Mouse (Mus musculus) MEL (cell line): ENCODE results near the gene Disp1. TPM values are rescaled to one million over a fixed set of nuclear protein-coding genes. Genes with fewer than 3 reads are reported as not detected.

ENCODE experiments used
- DNase-seq: peaks from one replicate; pipeline ENCODE4 v3.0.0; 2011; ENCODE audit warnings: low read depth, low spot score
- H3K27ac ChIP-seq: 2 replicates; pipeline ENCODE4 v1.5.1; 2012; ENCODE audit warnings: low read depth, mild to moderate bottlenecking, control low read depth, low read length, moderate library complexity; ENCODE audit not compliant: control insufficient read depth
- H3K27me3 ChIP-seq, 2 experiments: fragments of 150-350 bp in 1 of 2; sonication (generic) in 1 of 2; 2 replicates each; pipeline ENCODE4 v1.6.1; 2012; ENCODE audit warnings: low read length in 2 of 2, mild to moderate bottlenecking in 2 of 2, improper control_type of control experiment in 1 of 2, moderate library complexity in 1 of 2; ENCODE audit not compliant: insufficient read depth in 2 of 2, control insufficient read depth in 1 of 2
- H3K36me3 ChIP-seq, 2 experiments: 2 replicates each; pipeline ENCODE4 v1.6.1; 2012 to 2014; ENCODE audit warnings: low read length in 2 of 2, improper control_type of control experiment in 1 of 2, inconsistent platforms in 1 of 2, mild to moderate bottlenecking in 1 of 2; ENCODE audit not compliant: insufficient read depth in 2 of 2, control insufficient read depth in 1 of 2
- H3K4me1 ChIP-seq, 2 experiments: fragments of 150-350 bp in 1 of 2; sonication (generic) in 1 of 2; 2 replicates each; pipeline ENCODE4 v1.6.1; 2012; ENCODE audit warnings: low read length in 2 of 2, improper control_type of control experiment in 1 of 2, mild to moderate bottlenecking in 1 of 2; ENCODE audit not compliant: insufficient read depth in 2 of 2, control insufficient read depth in 1 of 2
- H3K4me3 ChIP-seq, 2 experiments: fragments of 150-350 bp in 1 of 2; sonication (generic) in 1 of 2; 2 replicates each; pipeline ENCODE4 v1.5.1; 2012; ENCODE audit warnings: low read depth in 2 of 2, low read length in 2 of 2, mild to moderate bottlenecking in 2 of 2, moderate library complexity in 2 of 2, control low read depth in 1 of 2, improper control_type of control experiment in 1 of 2; ENCODE audit not compliant: control insufficient read depth in 1 of 2, insufficient read depth in 1 of 2
- H3K79me2 ChIP-seq: 2 replicates; pipeline ENCODE4 v1.6.1; 2012; ENCODE audit warnings: mild to moderate bottlenecking, low read length, moderate library complexity; ENCODE audit not compliant: control insufficient read depth, poor library complexity, insufficient read depth
- H3K9ac ChIP-seq: 2 replicates; pipeline ENCODE4 v1.6.1; 2012; ENCODE audit warnings: low read depth, mild to moderate bottlenecking, control low read depth, low read length, moderate library complexity; ENCODE audit not compliant: control insufficient read depth, poor library complexity, severe bottlenecking
- H3K9me3 ChIP-seq: fragments of 150-350 bp; sonication (generic); replicated peaks from 2 replicates; pipeline ENCODE4 v1.6.1; 2012; ENCODE audit warnings: mild to moderate bottlenecking, low read length, improper control_type of control experiment, moderate library complexity; ENCODE audit not compliant: insufficient read depth
- CHD1 ChIP-seq: IDR thresholded peaks from 2 replicates; pipeline ENCODE4 v1.6.1; 2012; ENCODE audit warnings: low read depth, mild to moderate bottlenecking, inconsistent platforms, low read length, improper control_type of control experiment
- CHD2 ChIP-seq: IDR thresholded peaks from 2 replicates; pipeline ENCODE4 v1.6.1; 2011; ENCODE audit warnings: low read length, improper control_type of control experiment
- EP300 ChIP-seq, 2 experiments: IDR thresholded peaks; 2 replicates each; pipeline ENCODE4 v1.6.1; 2011; ENCODE audit warnings: improper control_type of control experiment in 2 of 2, low read length in 2 of 2, low read depth in 1 of 2, mild to moderate bottlenecking in 1 of 2
- ETS1 ChIP-seq: IDR thresholded peaks from 2 replicates; pipeline ENCODE4 v1.6.1; 2012; ENCODE audit warnings: low read depth, mild to moderate bottlenecking, inconsistent platforms, low read length, improper control_type of control experiment, moderate library complexity
- GABPA ChIP-seq: IDR thresholded peaks from 2 replicates; pipeline ENCODE4 v1.6.1; 2012; ENCODE audit warnings: low read depth, mild to moderate bottlenecking, inconsistent platforms, low read length, improper control_type of control experiment, moderate library complexity
- HCFC1 ChIP-seq: IDR thresholded peaks from 2 replicates; pipeline ENCODE4 v1.6.1; 2012; ENCODE audit warnings: low read depth, mild to moderate bottlenecking, inconsistent platforms, low read length, improper control_type of control experiment, moderate library complexity
- MAX ChIP-seq: IDR thresholded peaks from 2 replicates; pipeline ENCODE4 v1.6.1; 2011; ENCODE audit warnings: low read length, improper control_type of control experiment
- MYB ChIP-seq: IDR thresholded peaks from 2 replicates; pipeline ENCODE4 v1.6.1; 2011; ENCODE audit warnings: mild to moderate bottlenecking, low read depth, low read length, improper control_type of control experiment
- MYC ChIP-seq: IDR thresholded peaks from 2 replicates; pipeline ENCODE4 v1.6.1; 2011; ENCODE audit warnings: low read depth, mild to moderate bottlenecking, low read length, improper control_type of control experiment, moderate library complexity
- NRF1 ChIP-seq: IDR thresholded peaks from 2 replicates; pipeline ENCODE4 v1.6.1; 2014; ENCODE audit warnings: low read depth, mild to moderate bottlenecking, inconsistent platforms, low read length, improper control_type of control experiment, moderate library complexity; ENCODE audit not compliant: poor library complexity, insufficient read depth, severe bottlenecking
- SMC3 ChIP-seq: IDR thresholded peaks from 2 replicates; pipeline ENCODE4 v1.6.1; 2011; ENCODE audit warnings: low read depth, low read length, improper control_type of control experiment
- TBP ChIP-seq: IDR thresholded peaks from 2 replicates; pipeline ENCODE4 v1.8.0; 2011; ENCODE audit warnings: low read depth, low read length, improper control_type of control experiment
- UBTF ChIP-seq: IDR thresholded peaks from 2 replicates; pipeline ENCODE4 v1.6.1; 2012; ENCODE audit warnings: low read depth, mild to moderate bottlenecking, inconsistent platforms, low read length, improper control_type of control experiment, moderate library complexity, borderline replicate concordance; ENCODE audit not compliant: insufficient read depth
- USF1 ChIP-seq: IDR thresholded peaks from 2 replicates; pipeline ENCODE4 v1.6.1; 2014; ENCODE audit warnings: low read depth, mild to moderate bottlenecking, inconsistent platforms, low read length, improper control_type of control experiment, moderate library complexity
- ZNF384 ChIP-seq: IDR thresholded peaks from 2 replicates; pipeline ENCODE4 v1.6.1; 2012; ENCODE audit warnings: low read depth, mild to moderate bottlenecking, inconsistent platforms, low read length, improper control_type of control experiment
- polyA plus RNA-seq, 2 experiments: library from polyadenylated mRNA; stranded (reverse) in 1 of 2; unstranded in 1 of 2; fragments of >175 nt in 1 of 2; fragments of >200 nt in 1 of 2; gene quantifications; 2 replicates each; pipeline versions ENCODE4 v1.2.1 to v1.2.4; 2012; ENCODE audit warnings: low replicate concordance in 2 of 2, low read depth in 1 of 2; ENCODE audit not compliant: insufficient read length in 2 of 2, insufficient read depth in 1 of 2, missing spikeins in 1 of 2
- total RNA-seq: library from RNA; depleted of rRNA; stranded (reverse); fragments of 300-350 nt; gene quantifications from 2 replicates; pipeline ENCODE4 v1.2.3, GENCODE M21; 2012

Disp1 gene
- total and polyA plus RNA-seq, 3 experiments = 6.3 to 9.9 TPM; not detected in 1

- peaks cover 1 to 2% of the 10 kb centered on the region in 2 experiments; a peak in 3 of 4 replicates for H3K27me3 ChIP-seq
- TF ChIP-seq MAX (no peak), MYC (no peak)
- no peaks in the 10 kb centered on the region for H3K9me3 ChIP-seq
- no peaks in the 10 kb centered on the region for H3K79me2 ChIP-seq
- no peak overlapping the region for H3K9ac ChIP-seq
- no peaks in the 10 kb centered on the region for H3K4me1 ChIP-seq
- no peak overlapping the region for H3K4me3 ChIP-seq
- H3K27ac ChIP-seq = no peak overlapping the region
- no peak for DNase-seq
- no peaks in the 10 kb centered on the region for H3K36me3 ChIP-seq
Measured at GRCm38 (mm10) chr1:183040847-183041382, 180.4 kb downstream of the Disp1 start.

- Histone ChIP-seq H3K4me1 (no peaks in the 10 kb centered on the region), H3K9ac (no peak overlapping the region)
- TF ChIP-seq CHD1 (no peak), CHD2 (no peak), MAX (no peak), HCFC1 (no peak), MYC (no peak), ETS1 (no peak), MYB (no peak), TBP (no peak), ZNF384 (no peak), EP300 (IDR thresholded peaks at IDR 0.05; ENCODE audit: low read depth in 1 of 2, low read length in 2 of 2) (no peak), SMC3 (no peak), NRF1 (no peak), GABPA (no peak), UBTF (no peak), USF1 (no peak)
- TF ChIP-seq, all 39 proteins: peak for 0
- Histone ChIP-seq H3K27ac (no peak overlapping the region), H3K27me3 (peaks cover 0 to 2% of the 10 kb centered on the region in 2 experiments; a peak in 2 of 4 replicates), H3K4me3 (no peak overlapping the region), H3K36me3 (no peaks in the 10 kb centered on the region), H3K9me3 (no peaks in the 10 kb centered on the region), H3K79me2 (no peaks in the 10 kb centered on the region)
- no peak for DNase-seq
Measured at GRCm38 (mm10) chr1:183039881-183040708, 181.2 kb downstream of the Disp1 start.
